Mouse (Mus musculus) midbrain, embryonic 16.5 days (tissue): ENCODE measurements at regions not wholly inside any gene's neighbourhood (a gene's known extent, or its start where the extent isn't known, plus 50 kb on each side); places are given as distances from the start of the nearest gene placed in this dataset.
A peak's percentile ranks its signal among the peaks of the same experiment; 100 is the strongest.

ENCODE experiments used
- ATAC-seq: fragments of 200-750 bp; cut with Nextera tagmentation; 2 replicates; pipeline ENCODE4 v1.8.0; 2017; ENCODE audit warnings: moderate TSS enrichment
- H3K27ac ChIP-seq: fragments of 300-500 bp; sonication (generic); 2 replicates; pipeline ENCODE4 v1.5.1; 2014; ENCODE audit warnings: mild to moderate bottlenecking, low read length, mixed read lengths
- H3K27me3 ChIP-seq: fragments of 300-500 bp; sonication (generic); 2 replicates; pipeline ENCODE4 v1.6.1; 2014; ENCODE audit warnings: low read depth, low read length, mixed read lengths; ENCODE audit not compliant: control insufficient read depth, insufficient read depth
- H3K36me3 ChIP-seq: fragments of 300-500 bp; sonication (generic); 2 replicates; pipeline ENCODE4 v1.6.1; 2014; ENCODE audit warnings: mild to moderate bottlenecking, low read length, moderate library complexity, mixed read lengths; ENCODE audit not compliant: control insufficient read depth, insufficient read depth
- H3K4me1 ChIP-seq: fragments of 300-500 bp; sonication (generic); 2 replicates; pipeline ENCODE4 v1.6.1; 2014; ENCODE audit warnings: mild to moderate bottlenecking, low read length, mixed read lengths; ENCODE audit not compliant: control insufficient read depth, insufficient read depth
- H3K4me2 ChIP-seq: fragments of 300-500 bp; sonication (generic); 2 replicates; pipeline ENCODE4 v1.6.1; 2014; ENCODE audit warnings: mild to moderate bottlenecking, low read length, mixed read lengths
- H3K4me3 ChIP-seq: fragments of 300-500 bp; sonication (generic); 2 replicates; pipeline ENCODE4 v1.5.1; 2014; ENCODE audit warnings: low read depth, mild to moderate bottlenecking, low read length, moderate library complexity, mixed read lengths
- H3K9ac ChIP-seq: fragments of 300-500 bp; sonication (generic); 2 replicates; pipeline ENCODE4 v1.6.1; 2014; ENCODE audit warnings: low read depth, low read length, mixed read lengths
- H3K9me3 ChIP-seq: fragments of 300-500 bp; sonication (generic); replicated peaks from 2 replicates; pipeline ENCODE4 v1.6.1; 2014; ENCODE audit warnings: mild to moderate bottlenecking, low read length, mixed read lengths; ENCODE audit not compliant: control insufficient read depth, poor library complexity, severe bottlenecking
- WGBS: fragments of 180-500 bp; shearing (Covaris S2); extraction: QIAGEN DNeasy Blood & Tissue Kit; methylation state at CpG from one replicate; pipeline ENCODE4 v1.1.7; 2014; 5-methylcytosine and 5-hydroxymethylcytosine counted together

DNA sequence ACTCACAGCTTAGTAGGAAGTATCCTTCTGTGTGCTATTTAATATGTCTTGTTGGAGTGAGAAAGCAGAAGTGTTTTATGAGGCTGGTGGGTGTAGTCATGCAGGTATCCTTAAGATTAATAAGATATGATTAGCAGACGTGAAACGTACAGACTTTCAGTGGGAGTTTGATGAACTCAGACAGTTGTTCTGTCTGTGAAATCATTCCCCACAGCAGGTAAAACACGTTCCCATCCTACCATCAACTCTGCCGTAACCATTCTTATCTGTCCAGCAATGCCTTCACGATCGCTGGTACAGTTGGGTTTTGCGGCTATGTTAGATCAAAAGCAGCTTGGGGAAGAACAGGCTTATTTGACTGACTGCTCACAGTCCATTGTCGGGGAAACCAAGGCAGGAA is 332.3 kb downstream of the Med10 start:
- Histone ChIP-seq H3K4me2 (no peak overlapping the region), H3K36me3 (no peaks in the 10 kb centered on the region), H3K4me1 (no peaks in the 10 kb centered on the region), H3K27ac (no peak overlapping the region), H3K9me3 (no peaks in the 10 kb centered on the region), H3K9ac (no peak overlapping the region), H3K27me3 (no peaks in the 10 kb centered on the region), H3K4me3 (no peak overlapping the region)
- ATAC-seq, result no peak
- 91% methylated on average over 8 of the region's 8 CpGs for WGBS

GRCm38 (mm10) chr13:70136209-70136608 is 334.0 kb downstream of the Med10 start:
- 71% methylated on average over 1 of the region's 1 CpGs for whole genome bisulfite sequencing
- no peak overlapping the region for H3K27ac ChIP-seq
- H3K9ac ChIP-seq, result no peak overlapping the region
- H3K4me3 ChIP-seq, result no peak overlapping the region
- ATAC-seq, result no peak
- no peaks in the 10 kb centered on the region for H3K4me1 ChIP-seq
- H3K36me3 ChIP-seq, result no peaks in the 10 kb centered on the region
- H3K4me2 ChIP-seq, result no peak overlapping the region
- no peaks in the 10 kb centered on the region for H3K9me3 ChIP-seq
- no peaks in the 10 kb centered on the region for H3K27me3 ChIP-seq

DNA sequence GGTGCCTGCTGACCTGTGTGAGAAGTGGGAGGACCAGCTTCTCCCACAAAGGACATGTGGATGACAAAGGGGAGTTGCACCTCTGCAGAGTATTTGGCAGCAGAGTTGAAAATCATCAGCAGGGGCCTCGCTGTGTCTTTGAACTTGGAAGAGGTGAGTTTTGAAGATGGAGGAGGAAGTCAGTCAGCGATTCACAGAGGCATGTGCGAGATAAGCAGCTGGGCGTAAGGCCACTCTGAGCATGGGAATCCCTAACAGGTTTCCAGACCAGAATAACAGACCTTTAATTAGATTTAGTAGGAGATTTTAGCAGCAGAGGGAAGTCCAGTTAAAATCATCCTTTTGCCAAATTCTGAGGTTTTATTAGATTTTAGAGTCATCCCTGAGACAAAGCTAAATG is 342.3 kb downstream of the Med10 start:
- no peaks in the 10 kb centered on the region; the same call in 1 of the 2 replicates for H3K27me3 ChIP-seq
- H3K4me2 ChIP-seq, result no peak overlapping the region
- no peak overlapping the region for H3K9ac ChIP-seq
- no peak overlapping the region for H3K4me3 ChIP-seq
- H3K9me3 ChIP-seq, result no peaks in the 10 kb centered on the region
- 76% methylated on average over 4 of the region's 4 CpGs for WGBS
- H3K36me3 ChIP-seq, result no peaks in the 10 kb centered on the region
- peaks cover 5% of the 10 kb centered on the region; the same call in 1 of the 2 replicates for H3K4me1 ChIP-seq
- no peak for ATAC-seq
- no peak overlapping the region for H3K27ac ChIP-seq

GRCm38 (mm10) chr13:70145466-70145865 is 343.3 kb downstream of the Med10 start:
- Histone ChIP-seq H3K4me2 (no peak overlapping the region), H3K9me3 (no peaks in the 10 kb centered on the region), H3K36me3 (no peaks in the 10 kb centered on the region), H3K27me3 (no peaks in the 10 kb centered on the region; the same call in 1 of the 2 replicates), H3K9ac (no peak overlapping the region), H3K4me1 (peaks cover 9% of the 10 kb centered on the region; the same call in 1 of the 2 replicates), H3K27ac (no peak overlapping the region), H3K4me3 (no peak overlapping the region)
- 40% methylated on average over 6 of the region's 6 CpGs for WGBS
- ATAC-seq, result no peak

DNA sequence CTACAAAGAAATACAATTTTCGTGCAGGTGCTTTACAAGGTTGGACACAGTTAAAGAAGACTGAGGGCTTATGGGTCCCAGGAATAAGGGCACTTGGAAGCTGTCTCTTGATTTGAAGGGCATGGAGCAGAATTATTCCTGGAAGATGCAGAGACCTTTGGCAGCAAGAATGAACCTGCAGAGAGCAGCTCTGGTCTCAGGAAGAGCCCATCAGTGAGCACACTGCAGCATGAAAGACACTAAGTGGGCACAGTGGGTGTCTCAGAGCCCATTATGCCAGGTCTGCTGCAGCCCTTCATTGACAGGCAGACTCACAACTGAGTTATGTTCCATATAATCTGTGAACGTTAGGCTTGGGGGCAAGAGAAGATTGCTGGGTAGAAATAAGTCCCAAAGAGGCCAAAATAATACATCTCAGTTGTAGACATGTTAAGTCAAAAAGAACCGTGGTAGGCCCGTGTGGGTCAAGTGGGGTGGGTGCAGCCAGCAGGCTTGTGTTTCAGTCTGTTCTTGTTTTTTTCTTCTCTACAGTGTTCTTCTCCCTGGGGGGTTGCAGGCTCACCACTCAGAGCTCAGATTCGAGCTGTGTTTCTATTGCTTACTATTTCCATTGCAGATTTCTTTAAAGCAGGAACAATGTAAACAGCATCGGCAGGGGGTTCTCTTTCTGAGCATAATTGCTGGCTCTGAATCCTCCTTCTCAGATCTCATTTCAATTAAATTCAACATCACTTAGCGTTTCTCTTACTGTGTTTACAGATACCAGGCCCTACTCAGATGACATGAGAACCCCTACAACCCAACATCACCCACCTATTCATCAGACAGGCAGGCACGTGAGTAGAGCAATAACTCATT is 347.1 kb downstream of the Med10 start:
- H3K27ac ChIP-seq, result no peak overlapping the region

DNA sequence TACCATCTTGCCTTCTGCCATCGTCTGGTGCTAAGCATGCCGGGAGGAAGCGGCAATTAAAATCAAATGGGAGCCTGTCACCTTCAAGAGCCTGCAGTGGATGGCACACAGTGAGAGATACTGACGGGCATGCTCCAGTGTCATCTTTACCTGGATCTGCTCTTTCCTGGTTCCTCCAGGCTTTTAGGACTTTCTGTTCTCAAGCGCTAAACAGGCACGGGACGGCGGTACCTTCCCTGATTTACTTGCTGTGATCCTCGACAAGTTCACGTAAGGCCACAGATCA is 347.6 kb downstream of the Med10 start:
- Histone ChIP-seq H3K4me3 (no peak overlapping the region), H3K36me3 (no peaks in the 10 kb centered on the region), H3K9me3 (no peaks in the 10 kb centered on the region), H3K9ac (no peak overlapping the region), H3K4me1 (peaks cover 9% of the 10 kb centered on the region; the same call in 1 of the 2 replicates), H3K27me3 (no peaks in the 10 kb centered on the region; the same call in 1 of the 2 replicates), H3K27ac (no peak overlapping the region), H3K4me2 (no peak overlapping the region)
- WGBS, result 31% methylated on average over 10 of the region's 10 CpGs
- no peak for ATAC-seq

More for the DNA sequence above, 347.1 kb downstream of the Med10 start:
- H3K4me1 ChIP-seq, result peaks cover 9% of the 10 kb centered on the region; the same call in 1 of the 2 replicates
- no peaks in the 10 kb centered on the region for H3K36me3 ChIP-seq
- no peaks in the 10 kb centered on the region; the same call in 1 of the 2 replicates for H3K27me3 ChIP-seq
- H3K4me2 ChIP-seq, result no peak overlapping the region
- no peak overlapping the region for H3K4me3 ChIP-seq
- H3K9me3 ChIP-seq, result no peaks in the 10 kb centered on the region
- no peak overlapping the region for H3K9ac ChIP-seq
- ATAC-seq, result no peak
- WGBS, result 17% methylated on average over 8 of the region's 8 CpGs

GRCm38 (mm10) chr13:70153062-70153461 is 350.9 kb downstream of the Med10 start:
- peak; percentile 52; the same call in 1 of the 2 replicates for ATAC-seq
- 63% methylated on average over 8 of the region's 8 CpGs for WGBS
- no peak overlapping the region for H3K27ac ChIP-seq

DNA sequence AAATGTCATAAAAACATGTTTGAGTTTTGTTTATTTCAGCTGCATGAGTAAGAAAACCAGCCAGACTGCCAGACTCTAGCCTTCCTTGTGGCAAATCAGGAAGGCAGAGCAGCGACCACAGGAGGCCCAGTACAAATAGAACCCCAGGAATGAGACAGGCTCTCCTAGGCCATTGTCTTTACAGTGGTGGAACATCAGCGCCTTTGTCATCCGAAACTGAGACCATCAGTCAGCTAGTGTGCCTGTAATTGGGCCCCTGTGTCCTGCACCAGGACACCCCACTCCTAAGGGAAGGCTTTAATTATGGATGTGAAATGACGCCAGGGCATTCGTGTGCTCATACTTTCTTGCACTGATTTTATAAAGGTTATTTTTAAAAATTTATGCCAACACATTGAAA is 353.4 kb downstream of the Med10 start:
- ATAC-seq, result no peak
- H3K36me3 ChIP-seq, result no peaks in the 10 kb centered on the region
- no peak overlapping the region for H3K4me3 ChIP-seq
- no peak overlapping the region for H3K4me2 ChIP-seq
- no peak overlapping the region for H3K9ac ChIP-seq
- H3K4me1 ChIP-seq, result no peaks in the 10 kb centered on the region
- no peaks in the 10 kb centered on the region; the same call in 1 of the 2 replicates for H3K27me3 ChIP-seq
- 51% methylated on average over 5 of the region's 5 CpGs for WGBS
- no peak overlapping the region for H3K27ac ChIP-seq
- H3K9me3 ChIP-seq, result no peaks in the 10 kb centered on the region

More at GRCm38 (mm10) chr13:70153062-70153461, 350.9 kb downstream of the Med10 start:
- no peak overlapping the region for H3K4me3 ChIP-seq
- H3K9me3 ChIP-seq, result no peaks in the 10 kb centered on the region
- no peaks in the 10 kb centered on the region for H3K36me3 ChIP-seq
- no peak overlapping the region for H3K4me2 ChIP-seq
- peaks cover 7% of the 10 kb centered on the region; the same call in 1 of the 2 replicates for H3K4me1 ChIP-seq
- no peaks in the 10 kb centered on the region; the same call in 1 of the 2 replicates for H3K27me3 ChIP-seq
- no peak overlapping the region for H3K9ac ChIP-seq

- WGBS, result 79% methylated on average over 8 of the region's 8 CpGs
Observed at GRCm38 (mm10) chr13:70156975-70157588, 354.9 kb downstream of the Med10 start.

More at GRCm38 (mm10) chr13:70156975-70157588, 354.9 kb downstream of the Med10 start:
- Histone ChIP-seq H3K9me3 (no peaks in the 10 kb centered on the region), H3K4me1 (no peaks in the 10 kb centered on the region), H3K9ac (no peak overlapping the region), H3K4me3 (no peak overlapping the region), H3K27me3 (no peaks in the 10 kb centered on the region), H3K27ac (no peak overlapping the region), H3K36me3 (no peaks in the 10 kb centered on the region), H3K4me2 (no peak overlapping the region)
- ATAC-seq, result no peak
